Mouse (Mus musculus) limb, embryonic 15.5 days (tissue): Measurements from ENCODE around the gene Vmn1r138. TPM values are rescaled to one million over a fixed set of nuclear protein-coding genes. Genes with fewer than 3 reads are reported as not detected.
"Not testable (repeated sequence)": the region's sequence is repeated elsewhere in the genome, so short reads cannot be mapped to it uniquely, and the experiment has no call there.

Experiments used
- ATAC-seq: fragments of 200-750 bp; cut with Nextera tagmentation; 2 replicates; pipeline ENCODE4 v1.8.0; 2017; ENCODE audit warnings: low read depth, moderate TSS enrichment; ENCODE audit not compliant: insufficient number of reproducible peaks, low FRiP score, low TSS enrichment
- H3K27ac ChIP-seq: fragments of 300-500 bp; sonication (generic); 2 replicates; pipeline ENCODE4 v1.5.1; 2015; ENCODE audit warnings: moderate library complexity, mild to moderate bottlenecking, inconsistent platforms
- H3K27me3 ChIP-seq: fragments of 300-500 bp; sonication (generic); 2 replicates; pipeline ENCODE4 v1.6.1; 2015; ENCODE audit warnings: inconsistent platforms
- H3K36me3 ChIP-seq: fragments of 300-500 bp; sonication (generic); 2 replicates; pipeline ENCODE4 v1.6.1; 2015; ENCODE audit warnings: inconsistent platforms
- H3K4me1 ChIP-seq: fragments of 300-500 bp; sonication (generic); 2 replicates; pipeline ENCODE4 v1.6.1; 2015; ENCODE audit warnings: inconsistent platforms
- H3K4me2 ChIP-seq: fragments of 300-500 bp; sonication (generic); 2 replicates; pipeline ENCODE4 v1.6.1; 2015; ENCODE audit warnings: mild to moderate bottlenecking, inconsistent platforms
- H3K4me3 ChIP-seq: fragments of 300-500 bp; sonication (generic); 2 replicates; pipeline ENCODE4 v1.5.1; 2015; ENCODE audit warnings: mild to moderate bottlenecking, inconsistent platforms
- H3K9ac ChIP-seq: fragments of 300-500 bp; sonication (generic); 2 replicates; pipeline ENCODE4 v1.6.1; 2015; ENCODE audit warnings: inconsistent platforms
- H3K9me3 ChIP-seq: fragments of 300-500 bp; sonication (generic); 2 replicates; pipeline ENCODE4 v1.6.1; 2016; ENCODE audit warnings: inconsistent platforms
- WGBS: fragments of 180-500 bp; shearing (Covaris S2); methylation state at CpG from one replicate; pipeline ENCODE4 v1.1.7; 2015; 5-methylcytosine and 5-hydroxymethylcytosine counted together
- polyA plus RNA-seq: library from polyadenylated mRNA; unstranded; fragments of >200 nt; fragmentation: Nextera tagmentation; extraction: Ambion mirVana; gene quantifications from 2 replicates; pipeline ENCODE4 v1.2.1, GENCODE M21; 2015

Vmn1r138 gene
- polyA plus RNA-seq, result not detected in 2 replicates

DNA sequence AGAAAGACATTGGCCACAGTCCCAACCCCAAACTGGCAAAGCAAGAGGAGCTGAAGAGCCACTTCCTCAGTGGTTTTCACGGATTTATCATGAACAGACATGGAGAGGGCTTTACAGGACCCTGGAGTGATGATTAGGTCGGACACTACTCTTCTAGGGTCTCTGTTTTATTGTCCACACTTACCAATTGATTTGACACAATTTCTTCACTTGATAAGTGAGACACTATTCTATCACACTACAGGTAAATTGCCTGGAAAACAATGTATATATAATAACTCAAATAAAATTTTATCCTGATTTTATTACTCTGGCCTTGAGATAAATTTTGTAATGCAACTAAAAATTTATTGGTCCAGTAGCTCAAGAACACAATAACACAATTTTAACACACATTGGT, at the start of gene Vmn1r138:
Gene Vmn1r138, minus strand, starts transcription at position 101 of the 400 bp plus-strand sequence.
- no CpG with 5 or more reads among the region's 2 CpGs for WGBS
- ATAC-seq, H3K36me3 ChIP-seq, H3K27ac ChIP-seq, H3K4me1 ChIP-seq, H3K4me2 ChIP-seq, H3K9ac ChIP-seq, H3K9me3 ChIP-seq, H3K4me3 ChIP-seq, H3K27me3 ChIP-seq: not testable (repeated sequence)

DNA sequence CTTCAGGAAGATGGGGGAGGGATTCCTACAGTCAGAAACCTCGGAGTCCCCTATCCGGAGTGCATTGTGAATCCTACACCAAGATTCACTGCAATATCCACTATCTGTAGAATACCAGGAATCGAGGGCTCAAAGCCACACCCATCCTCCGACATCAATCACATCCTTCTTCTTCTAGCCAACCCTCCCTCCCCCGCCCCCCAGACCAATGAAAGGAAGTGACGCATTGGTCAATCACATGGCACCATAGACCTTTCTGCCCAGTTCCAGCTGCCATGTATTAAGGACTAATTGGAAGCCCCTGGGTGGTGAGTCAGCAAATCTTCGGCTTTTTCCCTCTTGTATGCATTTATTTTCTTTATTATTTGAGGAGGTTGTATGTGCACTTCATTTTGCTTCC, 40.1 kb upstream of the Vmn1r138 start, which contains the start of gene Vmn1r139:
Gene Vmn1r139, plus strand, starts transcription at position 301 of the 400 bp plus-strand sequence.
- H3K36me3 ChIP-seq, H3K4me2 ChIP-seq, H3K4me1 ChIP-seq, H3K27ac ChIP-seq, H3K27me3 ChIP-seq, H3K9me3 ChIP-seq, H3K9ac ChIP-seq, H3K4me3 ChIP-seq, ATAC-seq: not testable (repeated sequence)
- WGBS, result no CpG with 5 or more reads among the region's 7 CpGs

DNA sequence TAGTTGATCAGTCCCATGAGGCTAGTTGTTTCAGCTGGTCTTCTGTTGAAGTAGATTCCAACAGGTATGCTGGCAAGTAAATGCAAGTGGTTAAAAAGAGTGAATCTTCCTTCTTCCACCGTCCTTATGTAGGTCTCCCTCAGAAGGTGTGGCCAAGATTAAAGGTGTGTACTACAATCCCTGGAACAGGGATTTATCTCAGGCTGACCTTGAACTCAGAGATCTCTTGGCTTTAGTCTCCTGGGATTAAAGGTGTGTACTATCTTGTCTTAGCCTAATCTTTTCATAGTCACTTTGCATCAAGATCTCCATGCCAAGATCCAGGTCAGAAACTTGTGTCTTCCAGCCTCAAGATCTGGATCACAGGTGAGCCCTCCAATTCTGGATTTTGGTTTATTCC, 27.5 kb upstream of the Vmn1r138 start, which contains the start of gene Gm6176:
Gene Gm6176, minus strand, starts transcription at position 101 of the 400 bp plus-strand sequence.
- not testable (repeated sequence) for H3K9ac ChIP-seq, H3K4me1 ChIP-seq, ATAC-seq, H3K9me3 ChIP-seq, H3K4me2 ChIP-seq, H3K36me3 ChIP-seq, H3K4me3 ChIP-seq, H3K27ac ChIP-seq, H3K27me3 ChIP-seq
- WGBS, result no CpG with 5 or more reads among the region's 1 CpGs

DNA sequence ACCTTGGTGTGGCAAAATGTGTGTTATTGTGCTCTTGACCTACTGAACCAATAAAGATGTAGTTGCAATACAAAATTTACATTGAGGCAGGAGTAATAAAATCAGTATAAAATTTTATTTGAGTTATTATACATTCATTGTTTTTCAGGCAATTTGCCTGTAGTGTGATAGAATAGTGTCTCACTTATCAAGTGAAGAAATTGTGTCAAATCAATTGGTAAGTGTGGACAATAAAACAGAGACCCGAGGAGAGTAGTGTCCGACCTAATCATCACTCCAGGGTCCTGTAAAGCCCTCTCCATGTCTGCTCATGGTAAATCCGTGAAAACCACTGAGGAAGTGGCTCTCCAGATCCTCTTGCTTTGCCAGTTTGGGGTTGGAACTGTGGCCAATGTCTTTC, 34.4 kb downstream of the Vmn1r138 start, which contains the start of gene Vmn1r137:
Gene Vmn1r137, plus strand, starts transcription at position 301 of the 400 bp plus-strand sequence.
- H3K4me1 ChIP-seq, H3K9ac ChIP-seq, H3K27ac ChIP-seq, H3K9me3 ChIP-seq, H3K4me3 ChIP-seq, H3K4me2 ChIP-seq, H3K36me3 ChIP-seq, H3K27me3 ChIP-seq, ATAC-seq: not testable (repeated sequence)
- no CpG with 5 or more reads among the region's 3 CpGs for WGBS

Other genes with a start within 250 kb of the Vmn1r138 start
- not detected in 2 replicates for gene Gm4177, start 232.2 kb downstream of the Vmn1r138 start, polyA plus RNA-seq
- gene Vmn1r135, start 196.5 kb downstream of the Vmn1r138 start, polyA plus RNA-seq, result not detected in 2 replicates
- gene Gm5725, start 184.6 kb downstream of the Vmn1r138 start, polyA plus RNA-seq, result not detected in 2 replicates
- gene Gm5891, start 107.6 kb downstream of the Vmn1r138 start, polyA plus RNA-seq, result not detected in 2 replicates
- not detected in 2 replicates for gene Vmn1r137, start 34.3 kb downstream of the Vmn1r138 start, polyA plus RNA-seq
- not detected in 2 replicates for gene Gm6176, start 27.4 kb upstream of the Vmn1r138 start, polyA plus RNA-seq
- gene Vmn1r139, start 40.2 kb upstream of the Vmn1r138 start, polyA plus RNA-seq, result not detected in 2 replicates
- gene Gm16451, start 89.3 kb upstream of the Vmn1r138 start, polyA plus RNA-seq, result not detected in 2 replicates
- not detected in 2 replicates for gene Gm10666, start 105.8 kb upstream of the Vmn1r138 start, polyA plus RNA-seq
- not detected in 2 replicates for gene Vmn1r142, start 135.1 kb upstream of the Vmn1r138 start, polyA plus RNA-seq
- not detected in 2 replicates for gene Vmn1r143, start 160.5 kb upstream of the Vmn1r138 start, polyA plus RNA-seq
- gene Gm8653, start 172.4 kb upstream of the Vmn1r138 start, polyA plus RNA-seq, result not detected in 2 replicates
- gene Gm8453, start 200.6 kb upstream of the Vmn1r138 start, polyA plus RNA-seq, result not detected in 2 replicates